Mouse (Mus musculus) limb, embryonic 15.5 days (tissue): ENCODE data around the gene Wipf3. TPM values are rescaled to one million over a fixed set of nuclear protein-coding genes. Genes with fewer than 3 reads are reported as not detected.

Experiments used
- ATAC-seq: fragments of 200-750 bp; cut with Nextera tagmentation; 2 replicates; pipeline ENCODE4 v1.8.0; 2017; ENCODE audit warnings: low read depth, moderate TSS enrichment; ENCODE audit not compliant: insufficient number of reproducible peaks, low FRiP score, low TSS enrichment
- H3K27ac ChIP-seq: fragments of 300-500 bp; sonication (generic); 2 replicates; pipeline ENCODE4 v1.5.1; 2015; ENCODE audit warnings: moderate library complexity, mild to moderate bottlenecking, inconsistent platforms
- H3K27me3 ChIP-seq: fragments of 300-500 bp; sonication (generic); 2 replicates; pipeline ENCODE4 v1.6.1; 2015; ENCODE audit warnings: inconsistent platforms
- H3K36me3 ChIP-seq: fragments of 300-500 bp; sonication (generic); 2 replicates; pipeline ENCODE4 v1.6.1; 2015; ENCODE audit warnings: inconsistent platforms
- H3K4me1 ChIP-seq: fragments of 300-500 bp; sonication (generic); 2 replicates; pipeline ENCODE4 v1.6.1; 2015; ENCODE audit warnings: inconsistent platforms
- H3K4me2 ChIP-seq: fragments of 300-500 bp; sonication (generic); 2 replicates; pipeline ENCODE4 v1.6.1; 2015; ENCODE audit warnings: mild to moderate bottlenecking, inconsistent platforms
- H3K4me3 ChIP-seq: fragments of 300-500 bp; sonication (generic); 2 replicates; pipeline ENCODE4 v1.5.1; 2015; ENCODE audit warnings: mild to moderate bottlenecking, inconsistent platforms
- H3K9ac ChIP-seq: fragments of 300-500 bp; sonication (generic); 2 replicates; pipeline ENCODE4 v1.6.1; 2015; ENCODE audit warnings: inconsistent platforms
- H3K9me3 ChIP-seq: fragments of 300-500 bp; sonication (generic); 2 replicates; pipeline ENCODE4 v1.6.1; 2016; ENCODE audit warnings: inconsistent platforms
- WGBS: fragments of 180-500 bp; shearing (Covaris S2); methylation state at CpG from one replicate; pipeline ENCODE4 v1.1.7; 2015; 5-methylcytosine and 5-hydroxymethylcytosine counted together
- polyA plus RNA-seq: library from polyadenylated mRNA; unstranded; fragments of >200 nt; fragmentation: Nextera tagmentation; extraction: Ambion mirVana; gene quantifications from 2 replicates; pipeline ENCODE4 v1.2.1, GENCODE M21; 2015

Wipf3 gene
- polyA plus RNA-seq, 1 experiment from 2014 or later, result 1.5 TPM

GRCm38 (mm10) chr6:54432806-54433545, 3.6 kb downstream of the Wipf3 start:
- no peak overlapping the region for H3K4me2 ChIP-seq
- peaks cover 32% of the 10 kb centered on the region for H3K27me3 ChIP-seq
- 55% methylated on average over 13 of the region's 13 CpGs for WGBS
- H3K9me3 ChIP-seq, result no peaks in the 10 kb centered on the region
- H3K27ac ChIP-seq, result no peak overlapping the region
- peaks cover 30% of the 10 kb centered on the region for H3K4me1 ChIP-seq
- ATAC-seq, result no peak
- no peaks in the 10 kb centered on the region for H3K36me3 ChIP-seq
- H3K4me3 ChIP-seq, result no peak overlapping the region
- H3K9ac ChIP-seq, result no peak overlapping the region

- 68% methylated on average over 2 of the region's 2 CpGs for WGBS
- peaks cover 24% of the 10 kb centered on the region for H3K4me1 ChIP-seq
- ATAC-seq, result no peak
- no peak overlapping the region for H3K4me2 ChIP-seq
- H3K4me3 ChIP-seq, result no peak overlapping the region
- no peaks in the 10 kb centered on the region for H3K36me3 ChIP-seq
- H3K9ac ChIP-seq, result no peak overlapping the region
- peaks cover 20% of the 10 kb centered on the region for H3K27me3 ChIP-seq
- H3K9me3 ChIP-seq, result no peaks in the 10 kb centered on the region
- no peak overlapping the region for H3K27ac ChIP-seq
Observed at GRCm38 (mm10) chr6:54434171-54434570, 4.8 kb downstream of the Wipf3 start.

- no peak overlapping the region for H3K9ac ChIP-seq
- no peak overlapping the region for H3K4me3 ChIP-seq
- no peaks in the 10 kb centered on the region for H3K9me3 ChIP-seq
- WGBS, result 36% methylated on average over 7 of the region's 7 CpGs
- no peak overlapping the region for H3K4me2 ChIP-seq
- H3K36me3 ChIP-seq, result no peaks in the 10 kb centered on the region
- H3K4me1 ChIP-seq, result peaks cover 13% of the 10 kb centered on the region
- no peak for ATAC-seq
- no peak overlapping the region for H3K27ac ChIP-seq
- peaks cover 6% of the 10 kb centered on the region; the same call in 1 of the 2 replicates for H3K27me3 ChIP-seq
Observed at GRCm38 (mm10) chr6:54435663-54436062, 6.3 kb downstream of the Wipf3 start.

GRCm38 (mm10) chr6:54436286-54436685, 6.9 kb downstream of the Wipf3 start:
- Histone ChIP-seq H3K27me3 (0 out of 2 replicates have a peak, but pooled peaks cover 3% of the 10 kb centered on the region), H3K9me3 (no peaks in the 10 kb centered on the region), H3K36me3 (no peaks in the 10 kb centered on the region), H3K4me1 (peaks cover 13% of the 10 kb centered on the region), H3K9ac (no peak overlapping the region), H3K27ac (no peak overlapping the region), H3K4me3 (no peak overlapping the region), H3K4me2 (no peak overlapping the region)
- no peak for ATAC-seq
- WGBS, result 66% methylated on average over 5 of the region's 5 CpGs

GRCm38 (mm10) chr6:54438510-54438909, 9.1 kb downstream of the Wipf3 start:
- H3K4me2 ChIP-seq, result no peak overlapping the region
- WGBS, result 61% methylated on average over 4 of the region's 4 CpGs
- H3K9me3 ChIP-seq, result no peaks in the 10 kb centered on the region
- no peaks in the 10 kb centered on the region for H3K36me3 ChIP-seq
- no peak overlapping the region for H3K4me3 ChIP-seq
- H3K27me3 ChIP-seq, result 0 out of 2 replicates have a peak, but pooled peaks cover 3% of the 10 kb centered on the region
- H3K4me1 ChIP-seq, result peaks cover 11% of the 10 kb centered on the region; the same call in 1 of the 2 replicates
- ATAC-seq, result no peak
- no peak overlapping the region for H3K9ac ChIP-seq
- H3K27ac ChIP-seq, result no peak overlapping the region

- 88% methylated on average over 6 of the region's 6 CpGs for WGBS
- Histone ChIP-seq H3K4me2 (no peak overlapping the region), H3K27ac (no peak overlapping the region), H3K4me1 (peaks cover 20% of the 10 kb centered on the region), H3K9ac (no peak overlapping the region), H3K27me3 (0 out of 2 replicates have a peak, but pooled peaks cover 3% of the 10 kb centered on the region), H3K4me3 (no peak overlapping the region), H3K9me3 (no peaks in the 10 kb centered on the region), H3K36me3 (no peaks in the 10 kb centered on the region)
- no peak for ATAC-seq
Observed at GRCm38 (mm10) chr6:54440658-54441057, 11.3 kb downstream of the Wipf3 start.

- Histone ChIP-seq H3K9ac (no peak overlapping the region), H3K4me3 (no peak overlapping the region), H3K4me1 (peaks cover 10% of the 10 kb centered on the region), H3K36me3 (no peaks in the 10 kb centered on the region), H3K9me3 (no peaks in the 10 kb centered on the region), H3K4me2 (no peak overlapping the region), H3K27me3 (no peaks in the 10 kb centered on the region), H3K27ac (no peak overlapping the region)
- no peak for ATAC-seq
- WGBS, result 86% methylated on average over 4 of the region's 4 CpGs
Observed at GRCm38 (mm10) chr6:54443657-54444056, 14.3 kb downstream of the Wipf3 start.

- ATAC-seq, result no peak
Observed at GRCm38 (mm10) chr6:54444086-54444485, 14.7 kb downstream of the Wipf3 start.

GRCm38 (mm10) chr6:54445249-54445818, 15.9 kb downstream of the Wipf3 start:
- Histone ChIP-seq H3K4me2 (no peak overlapping the region), H3K9ac (no peak overlapping the region), H3K36me3 (no peaks in the 10 kb centered on the region), H3K27me3 (no peaks in the 10 kb centered on the region), H3K9me3 (no peaks in the 10 kb centered on the region), H3K27ac (peak overlapping the region; percentile 43), H3K4me1 (peaks cover 10% of the 10 kb centered on the region), H3K4me3 (no peak overlapping the region)
- 18% methylated on average over 7 of the region's 7 CpGs for WGBS
- ATAC-seq, result 0 out of 2 replicates have a peak, but pooled peaks have one; percentile 40

More at GRCm38 (mm10) chr6:54444086-54444485, 14.7 kb downstream of the Wipf3 start:
- WGBS, result 59% methylated on average over 7 of the region's 7 CpGs
- no peaks in the 10 kb centered on the region for H3K36me3 ChIP-seq
- H3K27ac ChIP-seq, result no peak overlapping the region
- peaks cover 10% of the 10 kb centered on the region for H3K4me1 ChIP-seq
- H3K4me2 ChIP-seq, result no peak overlapping the region
- no peak overlapping the region for H3K9ac ChIP-seq
- H3K9me3 ChIP-seq, result no peaks in the 10 kb centered on the region
- H3K27me3 ChIP-seq, result no peaks in the 10 kb centered on the region
- no peak overlapping the region for H3K4me3 ChIP-seq

- H3K9me3 ChIP-seq, result no peaks in the 10 kb centered on the region
- no peaks in the 10 kb centered on the region for H3K36me3 ChIP-seq
- H3K9ac ChIP-seq, result no peak overlapping the region
- ATAC-seq, result no peak
- no peaks in the 10 kb centered on the region for H3K27me3 ChIP-seq
- H3K4me1 ChIP-seq, result peaks cover 10% of the 10 kb centered on the region
- H3K4me3 ChIP-seq, result no peak overlapping the region
- H3K27ac ChIP-seq, result no peak overlapping the region
- WGBS, result 65% methylated on average over 4 of the region's 4 CpGs
- H3K4me2 ChIP-seq, result no peak overlapping the region
Observed at GRCm38 (mm10) chr6:54447353-54447752, 17.9 kb downstream of the Wipf3 start.

GRCm38 (mm10) chr6:54459661-54460060, 30.3 kb downstream of the Wipf3 start:
- no peak overlapping the region for H3K9ac ChIP-seq
- H3K27ac ChIP-seq, result no peak overlapping the region
- H3K4me1 ChIP-seq, result peaks cover 5% of the 10 kb centered on the region; the same call in 1 of the 2 replicates
- no peak overlapping the region for H3K4me3 ChIP-seq
- no peaks in the 10 kb centered on the region for H3K9me3 ChIP-seq
- no peaks in the 10 kb centered on the region for H3K36me3 ChIP-seq
- WGBS, result 61% methylated on average over 7 of the region's 7 CpGs
- no peaks in the 10 kb centered on the region for H3K27me3 ChIP-seq
- no peak for ATAC-seq
- H3K4me2 ChIP-seq, result no peak overlapping the region

- WGBS, result 77% methylated on average over 6 of the region's 6 CpGs
- no peaks in the 10 kb centered on the region for H3K36me3 ChIP-seq
- H3K4me2 ChIP-seq, result no peak overlapping the region
- no peak overlapping the region for H3K4me3 ChIP-seq
- no peaks in the 10 kb centered on the region for H3K9me3 ChIP-seq
- no peak overlapping the region for H3K9ac ChIP-seq
- ATAC-seq, result no peak
- H3K27me3 ChIP-seq, result no peaks in the 10 kb centered on the region
- H3K27ac ChIP-seq, result no peak overlapping the region
- peaks cover 5% of the 10 kb centered on the region; the same call in 1 of the 2 replicates for H3K4me1 ChIP-seq
Observed at GRCm38 (mm10) chr6:54460172-54460914, 30.9 kb downstream of the Wipf3 start.
